Mouse (Mus musculus): ENCODE measurements around the gene Jmjd8.
"Not testable (repeated sequence)": the region's sequence is repeated elsewhere in the genome, so short reads cannot be mapped to it uniquely, and the experiment has no call there.

Gene Jmjd8

GRCm38 (mm10) chr17:25828712-25829557, at the start of gene Jmjd8:
Jmjd8 (plus strand) TSS chr17:25828867.
- peak; percentile 87 for DNase-seq (ENCODE audit: low read depth)

- no peak for DNase-seq (ENCODE audit: low read depth)
Measured at GRCm38 (mm10) chr17:25781339-25781738, 47.3 kb upstream of the Jmjd8 start.

- no peak for DNase-seq (ENCODE audit: low read depth)
Measured at GRCm38 (mm10) chr17:25783086-25783485, 45.6 kb upstream of the Jmjd8 start.

GRCm38 (mm10) chr17:25783861-25784574, 44.6 kb upstream of the Jmjd8 start:
- DNase-seq (ENCODE audit: low read depth), result no peak

- peak; percentile 99 for DNase-seq (ENCODE audit: low read depth)
Measured at GRCm38 (mm10) chr17:25785281-25785745, 43.4 kb upstream of the Jmjd8 start, which contains the start of gene Haghl. Haghl (minus strand) TSS chr17:25785673.

- no peak for DNase-seq (ENCODE audit: low read depth)
Measured at GRCm38 (mm10) chr17:25786280-25786679, 42.4 kb upstream of the Jmjd8 start, which contains the start of gene Ccdc78. Ccdc78 (plus strand) TSS chr17:25786580.

GRCm38 (mm10) chr17:25786781-25787504, 41.7 kb upstream of the Jmjd8 start:
- DNase-seq (ENCODE audit: low read depth), result no peak

- DNase-seq (ENCODE audit: low read depth), result no peak
Measured at GRCm38 (mm10) chr17:25791320-25791842, 37.3 kb upstream of the Jmjd8 start.

- DNase-seq (ENCODE audit: low read depth), result peak; percentile 95
Measured at GRCm38 (mm10) chr17:25791843-25792527, 36.7 kb upstream of the Jmjd8 start.

- DNase-seq (ENCODE audit: low read depth), result peak; percentile 88
Measured at GRCm38 (mm10) chr17:25792615-25793014, 36.1 kb upstream of the Jmjd8 start, which contains the start of gene Fam173a. Fam173a (minus strand) TSS chr17:25792901.

GRCm38 (mm10) chr17:25794197-25794596, 34.5 kb upstream of the Jmjd8 start:
- no peak for DNase-seq (ENCODE audit: low read depth)

- DNase-seq (ENCODE audit: low read depth), result no peak
Measured at GRCm38 (mm10) chr17:25794998-25795397, 33.7 kb upstream of the Jmjd8 start.

GRCm38 (mm10) chr17:25795609-25796092, 33.0 kb upstream of the Jmjd8 start, which contains the start of gene AC134908.4:
AC134908.4 (minus strand) TSS chr17:25795659.
- DNase-seq (ENCODE audit: low read depth), result no peak

- DNase-seq (ENCODE audit: low read depth), result no peak
Measured at GRCm38 (mm10) chr17:25796211-25796771, 32.4 kb upstream of the Jmjd8 start.

GRCm38 (mm10) chr17:25796951-25797369, 31.7 kb upstream of the Jmjd8 start, which contains the start of gene Metrn:
Metrn (minus strand) TSS chr17:25797136.
- DNase-seq (ENCODE audit: low read depth), result peak; percentile 90

GRCm38 (mm10) chr17:25801029-25801428, 27.6 kb upstream of the Jmjd8 start:
- DNase-seq (ENCODE audit: low read depth), result peak; percentile 90

- DNase-seq (ENCODE audit: low read depth), result no peak
Measured at GRCm38 (mm10) chr17:25802825-25803517, 25.7 kb upstream of the Jmjd8 start.

GRCm38 (mm10) chr17:25806507-25806906, 22.2 kb upstream of the Jmjd8 start:
- DNase-seq (ENCODE audit: low read depth), result no peak

- not testable (repeated sequence) for DNase-seq (ENCODE audit: low read depth)
Measured at GRCm38 (mm10) chr17:25807452-25807851, 21.2 kb upstream of the Jmjd8 start.

GRCm38 (mm10) chr17:25808028-25808427, 20.6 kb upstream of the Jmjd8 start:
- DNase-seq (ENCODE audit: low read depth), result no peak

Measured in induced T-regulatory cell, adult 2 months (primary cell).